Mouse (Mus musculus) neural tube, embryonic 10.5 days (tissue): ENCODE results near the gene Il2rg.

Source experiments
- DNase-seq: peaks from one replicate; pipeline ENCODE4 v3.0.0-alpha.2; 2017; ENCODE audit warnings: low spot score; ENCODE audit errors: extremely low spot score

Il2rg gene

GRCm38 (mm10) chrX:101268025-101268754, at the start of gene Il2rg:
Gene Il2rg, minus strand, starts transcription at chrX:101268255.
- DNase-seq, result no peak

- DNase-seq, result no peak
Measured at GRCm38 (mm10) chrX:101313625-101314359, 45.7 kb upstream of the Il2rg start.

GRCm38 (mm10) chrX:101309299-101309698, 41.2 kb upstream of the Il2rg start:
- no peak for DNase-seq

GRCm38 (mm10) chrX:101304646-101305045, 36.6 kb upstream of the Il2rg start:
- no peak for DNase-seq

- no peak for DNase-seq
Measured at GRCm38 (mm10) chrX:101301654-101302053, 33.6 kb upstream of the Il2rg start.

- peak; percentile 24 for DNase-seq
Measured at GRCm38 (mm10) chrX:101300427-101301030, 32.5 kb upstream of the Il2rg start.

GRCm38 (mm10) chrX:101299473-101300426, 31.7 kb upstream of the Il2rg start:
- peak; percentile 27 for DNase-seq

GRCm38 (mm10) chrX:101299055-101299454, 31.0 kb upstream of the Il2rg start, which contains the start of gene Nlgn3:
Gene Nlgn3, plus strand, starts transcription at chrX:101299168.
- peak; percentile 26 for DNase-seq

- DNase-seq, result no peak
Measured at GRCm38 (mm10) chrX:101290111-101290510, 22.1 kb upstream of the Il2rg start.

GRCm38 (mm10) chrX:101289037-101289436, 21.0 kb upstream of the Il2rg start:
- no peak for DNase-seq

- no peak for DNase-seq
Measured at GRCm38 (mm10) chrX:101288432-101288831, 20.4 kb upstream of the Il2rg start.

GRCm38 (mm10) chrX:101287543-101287942, 19.5 kb upstream of the Il2rg start:
- no peak for DNase-seq

- DNase-seq, result no peak
Measured at GRCm38 (mm10) chrX:101285953-101286670, 18.1 kb upstream of the Il2rg start.

- peak; percentile 43 for DNase-seq
Measured at GRCm38 (mm10) chrX:101285534-101285933, 17.5 kb upstream of the Il2rg start.

- DNase-seq, result no peak
Measured at GRCm38 (mm10) chrX:101282813-101283212, 14.8 kb upstream of the Il2rg start.

- DNase-seq, result peak; percentile 79
Measured at GRCm38 (mm10) chrX:101273875-101274738, 6.1 kb upstream of the Il2rg start, which contains the start of gene Med12. Gene Med12, plus strand, starts transcription at chrX:101274030.

GRCm38 (mm10) chrX:101273410-101273809, 5.4 kb upstream of the Il2rg start:
- no peak for DNase-seq

- no peak for DNase-seq
Measured at GRCm38 (mm10) chrX:101268755-101269124, 685 bp upstream of the Il2rg start, which contains the start of gene Gm20489. Gene Gm20489, minus strand, starts transcription at chrX:101269023.

- no peak for DNase-seq
Measured at GRCm38 (mm10) chrX:101266631-101267030, 1.4 kb downstream of the Il2rg start.
